Comparison of ENCODE assay signal across 8 mouse cellular contexts in genomic region chr7:144939344-144940002, GRCm38 (mm10). TPM values are rescaled to one million over a fixed set of nuclear protein-coding genes. Genes with fewer than 3 reads are reported as not detected.
A peak's percentile ranks its signal among the peaks of the same experiment; 100 is the strongest.
DNase-seq lines count a peak whose midpoint lies in the region; ATAC-seq lines count a peak whose summit lies in the region.

TSS of gene Ccnd1 (minus strand) at chr7:144939925.

- peak within 1 kb of the TSS; percentile 62 for H3K4me3 ChIP-seq in neural tube, embryonic 11.5 days (ENCODE audit: low read depth, low read length)

- under 1% methylated on average over 39 of the region's 45 CpGs for WGBS in neural tube, embryonic 11.5 days

- peaks cover 15% of the 10 kb centered on the region for H3K36me3 ChIP-seq in neural tube, embryonic 11.5 days (ENCODE audit: control insufficient read depth, insufficient read depth, low read length)

- peak; percentile 62 for DNase-seq in urinary bladder, adult 2 months (ENCODE audit: low spot score)
- no peak for DNase-seq in urinary bladder, postnatal 10 days (ENCODE audit: low spot score)
- peak; percentile 93 for DNase-seq in embryo, embryonic 9.5 days (ENCODE audit: extremely low spot score)
- peak; percentile 73 to 80 for DNase-seq in heart, adult 9 months (ENCODE audit: low spot score in 2 of 2)
- peak; percentile 72 to 83 for DNase-seq in kidney, adult 8-10 months
- DNase-seq in liver = peak; percentile 67
- peak; percentile 81 for DNase-seq in neural tube, embryonic 11.5 days (ENCODE audit: low spot score)

- ATAC-seq in neural tube, embryonic 11.5 days (ENCODE audit: insufficient read depth, low FRiP score, low TSS enrichment) = peak; percentile 48
- ATAC-seq in monocyte, adult 5-6 weeks (replicated peaks; ENCODE audit: insufficient number of reproducible peaks, low FRiP score, low TSS enrichment, poor library complexity, severe bottlenecking) = no peak

- H3K9ac ChIP-seq in neural tube, embryonic 11.5 days (ENCODE audit: low read length) = peak within 1 kb of the TSS; percentile 83

- peak within 1 kb of the TSS; percentile 85 for H3K27ac ChIP-seq in neural tube, embryonic 11.5 days (ENCODE audit: low read depth, low read length)

- H3K4me2 ChIP-seq in neural tube, embryonic 11.5 days (ENCODE audit: low read depth) = peak within 1 kb of the TSS; percentile 86

- peaks cover 41% of the 10 kb centered on the region for H3K4me1 ChIP-seq in neural tube, embryonic 11.5 days (ENCODE audit: control insufficient read depth, insufficient read depth, low read length)

- H3K27me3 ChIP-seq in neural tube, embryonic 11.5 days (ENCODE audit: control insufficient read depth, insufficient read depth, low read length) = peaks cover 4% of the 10 kb centered on the region; the same call in 1 of the 2 replicates

- H3K9me3 ChIP-seq in neural tube, embryonic 11.5 days (ENCODE audit: control insufficient read depth, low read length) = no peaks in the 10 kb centered on the region

RNA-seq across cellular contexts. Expression of gene Ccnd1, which starts in this region (rescaled TPM):
- 79.1 and 96.1 TPM in 2 replicates for polyA plus RNA-seq in urinary bladder, adult 2 months (2012; rRNA removed)
- 201 and 213 TPM in 2 replicates for polyA plus RNA-seq in neural tube, embryonic 11.5 days (2014; fragmentation: Nextera tagmentation; extraction: Ambion mirVana)
- 1.1 to 5.5 TPM (median 1.7 TPM) in 3 replicates for total RNA-seq in monocyte, adult 5-6 weeks (2017)
